Mouse (Mus musculus) ovary, postnatal 36 days (tissue): Measurements from ENCODE around the gene 9130230L23Rik.

Source experiments
- DNase-seq: peaks from one replicate; pipeline ENCODE4 v3.0.0; 2022; ENCODE audit warnings: low spot score, mixed read lengths

The 9130230L23Rik gene

DNA sequence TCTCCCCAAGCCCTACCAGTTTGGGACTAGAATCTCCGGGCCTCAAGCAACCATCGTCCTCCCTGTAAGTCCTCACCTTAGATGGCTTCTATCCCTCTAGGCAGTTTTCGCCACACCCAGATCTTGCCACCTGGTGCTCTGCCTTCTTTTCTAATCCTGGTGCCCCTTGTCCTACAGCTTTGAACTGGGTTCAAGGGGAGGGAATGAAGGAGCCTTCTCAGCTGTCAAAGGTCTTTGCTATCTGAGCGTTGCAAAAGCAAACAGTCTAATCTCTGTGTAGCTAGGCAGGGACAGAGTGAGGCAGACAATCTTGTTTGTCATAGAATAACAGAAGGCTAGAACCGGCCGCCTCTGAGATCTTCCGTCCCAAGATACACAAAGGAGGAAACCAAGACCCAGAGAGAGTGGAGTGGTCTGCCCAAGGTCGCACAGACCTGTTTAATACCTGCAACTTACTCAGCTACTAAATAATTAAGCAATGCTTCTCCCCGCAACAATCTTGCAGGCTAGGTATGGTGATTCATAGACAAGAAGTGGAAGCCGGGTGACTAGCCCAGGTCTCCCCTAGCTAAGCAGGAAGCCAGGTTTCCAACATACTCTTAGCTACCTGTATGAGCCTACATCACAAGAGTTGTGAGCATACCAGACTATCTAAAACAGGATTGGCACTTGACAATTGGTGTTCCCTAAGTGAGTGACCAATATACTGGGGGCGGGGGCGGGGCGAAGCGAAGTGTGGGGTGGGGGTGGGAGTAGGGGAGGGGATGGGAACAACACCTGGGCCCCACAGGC, at the start of gene 9130230L23Rik:
Gene 9130230L23Rik (minus strand): TSS at position 152 of the 792 bp plus-strand sequence.
- DNase-seq, result no peak

GRCm38 (mm10) chr5:66052777-66053548, 48.9 kb upstream of the 9130230L23Rik start:
- DNase-seq, result no peak

DNA sequence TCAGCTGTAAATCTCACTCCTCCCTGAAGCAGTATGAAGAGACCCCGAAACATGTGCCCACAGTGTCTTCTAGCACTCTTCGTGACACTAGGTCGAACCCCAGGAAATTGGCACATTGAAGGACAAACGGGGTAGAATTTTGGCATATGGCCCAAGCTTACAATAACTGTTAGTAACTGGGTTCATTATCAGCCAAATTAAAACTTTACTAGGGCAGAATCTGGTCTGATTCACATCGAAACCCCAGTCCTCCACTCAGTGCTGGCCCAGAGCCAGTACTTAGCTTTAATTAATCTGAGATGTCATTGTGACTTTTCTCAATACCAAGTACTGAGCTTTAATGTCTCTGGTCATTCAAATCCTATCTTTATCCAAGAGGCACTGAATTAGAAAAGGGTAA, 46.8 kb upstream of the 9130230L23Rik start:
- no peak for DNase-seq

GRCm38 (mm10) chr5:66046356-66046755, 42.3 kb upstream of the 9130230L23Rik start:
- no peak for DNase-seq

DNA sequence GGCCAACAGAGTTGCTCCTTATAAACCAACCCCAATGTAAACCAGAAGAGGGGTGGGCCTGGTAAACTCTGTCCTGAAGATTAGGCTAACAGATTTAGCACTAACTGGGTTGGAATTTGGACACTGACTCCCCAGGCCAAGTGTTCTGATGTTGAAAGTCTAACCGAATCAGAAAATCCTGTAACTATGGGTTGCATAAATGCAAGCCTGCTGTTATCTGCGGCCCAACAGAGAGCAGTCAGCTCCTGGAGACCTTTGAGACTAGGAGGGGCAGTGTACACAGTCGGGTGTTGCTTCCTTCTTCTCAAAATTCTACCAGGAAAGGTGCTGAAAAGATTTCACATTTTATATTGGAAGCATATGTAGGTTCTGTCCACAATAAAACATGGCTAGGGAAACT, 39.8 kb upstream of the 9130230L23Rik start:
- DNase-seq, result no peak

DNA sequence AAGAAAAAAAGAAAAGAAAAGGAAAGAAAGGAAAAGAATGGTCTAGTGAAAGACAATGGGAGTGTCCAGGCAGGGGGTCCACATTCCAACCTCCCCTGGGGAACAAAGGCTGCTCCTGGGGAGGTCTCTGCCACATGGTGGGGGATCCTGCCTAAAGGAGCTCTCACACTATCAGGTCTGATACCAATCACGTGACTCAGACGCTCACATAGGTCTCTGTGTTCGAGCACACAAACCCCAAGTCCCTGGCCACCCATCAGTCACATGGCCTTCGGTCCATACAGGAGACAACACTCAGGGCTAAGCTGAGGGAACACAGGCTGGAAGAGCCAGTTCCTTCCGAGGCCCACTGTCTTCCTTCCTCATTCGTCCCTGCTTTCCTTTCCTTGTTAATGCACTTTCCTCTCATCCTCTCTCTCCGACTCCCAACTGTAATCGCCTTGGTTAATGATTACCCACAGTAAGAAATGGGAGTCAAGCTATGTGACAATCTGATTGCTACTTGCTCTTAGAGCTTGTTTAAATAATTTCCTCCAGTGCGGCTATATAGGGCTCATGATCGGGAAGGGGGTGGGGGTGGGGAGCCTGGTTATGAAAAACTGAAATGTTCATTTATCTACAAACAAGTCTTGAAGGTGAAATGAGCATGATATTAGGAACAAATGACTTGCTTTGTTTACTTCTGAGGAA, 38.7 kb upstream of the 9130230L23Rik start:
- DNase-seq, result no peak

- DNase-seq, result no peak
These were observed 36.7 kb upstream of the 9130230L23Rik start for GRCm38 (mm10) chr5:66040744-66041279.

DNA sequence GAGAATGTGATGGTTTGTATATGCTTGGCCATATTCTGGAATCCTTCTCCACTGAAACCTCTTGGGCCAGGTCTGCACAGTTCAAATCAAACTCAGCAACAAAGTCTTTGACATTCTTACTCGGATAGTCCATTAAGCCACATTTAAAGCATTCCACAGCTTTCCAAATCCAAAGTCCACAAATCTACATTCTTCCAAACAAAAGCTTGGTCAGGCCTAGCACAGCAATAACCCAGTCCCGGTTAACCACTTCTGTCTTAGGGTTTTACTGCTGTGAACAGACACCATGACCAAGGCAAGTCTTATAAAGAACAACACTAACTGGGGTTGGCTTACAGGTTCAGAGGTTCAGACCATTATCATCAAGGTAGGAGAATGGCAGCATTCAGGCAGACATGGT, 35.7 kb upstream of the 9130230L23Rik start:
- DNase-seq, result no peak

GRCm38 (mm10) chr5:66037066-66037465, 33.0 kb upstream of the 9130230L23Rik start:
- no peak for DNase-seq

DNA sequence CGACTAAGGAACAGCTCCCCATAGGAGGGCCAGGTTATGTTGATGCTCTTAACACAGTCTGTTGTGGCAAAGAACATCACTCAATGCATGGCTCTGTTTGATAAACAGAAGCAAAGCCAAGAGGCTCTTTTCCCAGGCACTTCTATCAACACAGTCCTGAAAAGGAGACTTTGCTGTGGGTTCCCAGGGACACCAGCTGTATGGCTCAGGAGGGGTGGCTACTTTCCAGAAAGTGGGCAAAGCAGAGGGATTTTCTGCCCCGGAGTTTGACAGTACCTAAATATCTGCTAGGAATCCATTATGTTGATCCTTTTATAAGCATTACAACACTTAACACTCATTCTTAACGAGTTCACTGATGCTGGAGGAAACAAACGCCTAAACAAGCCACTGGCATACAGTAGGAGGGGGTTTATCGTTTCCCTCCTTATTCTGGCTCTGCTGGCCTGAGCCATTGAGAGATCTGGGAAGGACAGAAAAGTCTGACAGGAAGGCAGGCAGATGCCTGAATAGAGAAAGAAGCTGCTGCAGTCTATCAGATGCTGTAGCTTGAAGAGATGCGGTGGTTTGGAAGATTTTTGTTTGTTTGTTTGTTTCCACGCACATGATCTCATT, 32.5 kb upstream of the 9130230L23Rik start:
- DNase-seq, result no peak

- no peak for DNase-seq
These were observed 30.5 kb upstream of the 9130230L23Rik start for GRCm38 (mm10) chr5:66034375-66035195.

DNA sequence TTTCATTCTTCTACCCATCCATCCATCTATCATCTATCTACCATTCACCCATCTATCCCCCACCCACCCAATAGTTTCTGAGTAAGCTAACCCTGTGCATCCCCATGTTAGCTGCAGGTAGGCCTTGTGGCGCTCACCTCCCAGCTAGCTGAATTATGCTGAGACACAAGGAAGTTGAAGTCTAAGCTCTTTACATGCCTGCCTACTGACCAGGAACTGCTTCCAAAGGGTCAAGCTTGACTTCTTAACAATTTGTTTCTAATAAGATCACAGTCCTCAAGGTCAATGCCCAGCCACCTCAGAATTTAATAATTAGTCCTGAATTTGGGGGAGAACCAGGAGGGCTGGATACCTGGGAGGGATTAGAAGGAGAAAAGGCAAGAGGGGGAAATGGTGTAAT, 28.7 kb upstream of the 9130230L23Rik start:
- DNase-seq, result no peak

- no peak for DNase-seq
These were observed 27.6 kb upstream of the 9130230L23Rik start for GRCm38 (mm10) chr5:66031699-66032098.

GRCm38 (mm10) chr5:66028232-66028631, 24.1 kb upstream of the 9130230L23Rik start:
- no peak for DNase-seq

DNA sequence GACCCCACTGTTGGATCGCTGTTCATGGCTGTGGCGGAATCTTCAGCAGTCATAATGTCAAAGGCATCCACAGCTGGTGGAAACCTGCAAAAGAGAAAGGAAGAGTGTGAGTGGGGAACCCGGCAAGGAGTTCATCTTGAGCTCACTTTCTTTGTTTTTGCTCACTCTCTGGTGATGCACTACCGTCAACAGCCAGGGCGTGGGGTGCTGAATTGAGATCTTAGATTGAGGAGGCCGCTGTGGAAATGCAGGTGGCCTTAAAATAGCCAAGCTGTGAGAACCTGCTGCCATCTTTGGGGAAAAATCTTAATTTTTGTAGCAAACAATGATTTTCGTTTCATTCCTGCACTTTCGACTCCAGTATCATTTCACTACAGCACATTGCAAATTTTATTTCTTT, 23.1 kb upstream of the 9130230L23Rik start:
- no peak for DNase-seq

DNA sequence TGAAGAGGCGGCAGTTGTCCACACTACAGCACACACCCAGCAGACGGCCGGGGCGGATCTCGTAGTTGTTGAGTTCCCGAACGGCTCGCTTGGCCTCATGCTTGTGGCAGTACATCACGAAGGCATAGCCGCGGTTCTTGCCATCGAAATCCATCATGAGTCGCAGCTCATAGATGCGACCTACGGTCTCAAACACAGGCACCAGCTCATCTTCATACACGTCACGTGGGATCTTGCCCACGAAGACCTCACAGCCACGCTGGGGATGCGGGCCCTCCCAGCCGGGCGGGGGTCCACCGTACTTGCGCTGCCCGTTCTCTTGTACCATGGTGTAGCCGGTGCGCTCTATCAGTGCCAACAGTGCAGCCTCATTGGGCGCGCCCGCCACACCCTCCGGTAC, 22.7 kb upstream of the 9130230L23Rik start:
- no peak for DNase-seq

DNA sequence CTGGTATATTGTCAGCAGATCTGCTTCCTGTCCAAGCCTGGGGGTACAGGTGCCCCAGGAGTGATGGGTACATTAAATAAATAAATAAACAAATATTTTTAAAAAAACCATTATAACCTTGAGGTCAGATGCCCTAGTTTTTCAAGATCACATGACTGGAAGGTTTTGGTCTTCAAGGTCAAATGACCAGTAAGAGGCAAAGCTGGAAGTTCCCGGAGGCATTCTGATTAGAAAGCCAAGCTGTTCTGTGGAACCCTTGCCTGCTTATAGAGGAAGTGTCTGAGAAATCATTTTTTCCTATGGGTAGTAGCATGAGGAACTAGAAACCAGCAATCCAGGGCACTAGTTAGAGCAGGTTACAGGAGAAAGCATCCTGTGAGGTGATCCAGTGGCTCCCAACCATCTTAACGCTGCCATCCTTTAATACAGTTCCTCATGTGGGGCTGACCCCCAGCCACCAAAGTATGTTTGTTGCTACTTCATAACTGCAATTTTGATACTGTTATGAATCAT, 11.4 kb upstream of the 9130230L23Rik start:
- no peak for DNase-seq

- no peak for DNase-seq
These were observed 10.4 kb upstream of the 9130230L23Rik start for GRCm38 (mm10) chr5:66014437-66014836.

- no peak for DNase-seq
These were observed 9.9 kb upstream of the 9130230L23Rik start for GRCm38 (mm10) chr5:66013999-66014398.

DNA sequence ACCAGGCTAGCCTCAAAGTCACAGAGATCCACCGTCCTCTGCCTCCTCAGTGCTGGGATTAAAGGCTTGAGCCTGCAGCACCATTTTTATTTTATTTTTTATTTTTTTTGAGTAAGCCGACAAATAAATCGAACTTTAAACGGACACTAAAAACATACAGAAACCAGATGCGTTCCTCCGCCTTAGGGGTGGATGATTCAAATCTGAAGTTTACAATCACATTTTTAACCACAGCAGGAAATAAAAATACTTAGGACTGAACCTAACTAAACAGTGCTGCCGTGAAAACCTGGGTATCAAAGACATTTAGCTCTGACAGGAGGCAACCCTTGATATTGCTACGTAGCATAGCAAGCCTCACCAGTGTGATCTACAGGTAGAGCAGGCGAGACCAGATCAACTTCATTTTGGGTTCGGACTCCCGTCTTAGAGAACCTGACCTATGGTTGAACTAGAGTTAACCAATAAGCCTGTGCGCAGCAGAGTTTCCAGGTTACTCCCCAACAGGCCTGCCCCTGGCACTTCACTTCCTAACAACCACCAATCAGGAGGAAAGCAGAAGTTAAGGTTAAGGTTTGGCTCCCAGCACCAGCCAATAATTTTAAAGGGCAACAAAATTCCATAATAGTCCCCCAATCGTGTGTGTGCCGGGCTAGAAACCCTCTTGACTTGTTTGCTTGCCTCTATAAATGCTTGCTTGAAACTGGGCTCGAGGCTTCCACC, 4.3 kb upstream of the 9130230L23Rik start:
- DNase-seq, result no peak
